Mouse (Mus musculus) kidney, adult 11 months (tissue): ENCODE data around the gene Auts2.

Experiments
- DNase-seq: peaks from one replicate; pipeline ENCODE4 v3.0.0; 2022

The Auts2 gene

GRCm38 (mm10) chr5:131643176-131644174 is 899.7 kb downstream of the Auts2 start:
- peak; percentile 44 for DNase-seq

GRCm38 (mm10) chr5:131642752-131643151 is 900.4 kb downstream of the Auts2 start:
- no peak for DNase-seq

- no peak for DNase-seq
These were observed 906.7 kb downstream of the Auts2 start for GRCm38 (mm10) chr5:131636431-131636830.

- DNase-seq = peak; percentile 52
These were observed 908.4 kb downstream of the Auts2 start for GRCm38 (mm10) chr5:131634731-131635130.

- no peak for DNase-seq
These were observed 911.2 kb downstream of the Auts2 start for GRCm38 (mm10) chr5:131631998-131632379.

GRCm38 (mm10) chr5:131631038-131631997 is 911.8 kb downstream of the Auts2 start:
- no peak for DNase-seq

- no peak for DNase-seq
These were observed 912.6 kb downstream of the Auts2 start for GRCm38 (mm10) chr5:131630577-131630976.

GRCm38 (mm10) chr5:131616113-131616876 is 926.8 kb downstream of the Auts2 start:
- DNase-seq = peak; percentile 55

- no peak for DNase-seq
These were observed 928.9 kb downstream of the Auts2 start for GRCm38 (mm10) chr5:131614238-131614637.

- DNase-seq = no peak
These were observed 929.8 kb downstream of the Auts2 start for GRCm38 (mm10) chr5:131613301-131613700.

GRCm38 (mm10) chr5:131610702-131611101 is 932.4 kb downstream of the Auts2 start:
- DNase-seq = peak; percentile 44

- no peak for DNase-seq
These were observed 936.4 kb downstream of the Auts2 start for GRCm38 (mm10) chr5:131606786-131607185.

- DNase-seq = no peak
These were observed 941.0 kb downstream of the Auts2 start for GRCm38 (mm10) chr5:131601934-131602692.

- DNase-seq = peak; percentile 96
These were observed 942.6 kb downstream of the Auts2 start for GRCm38 (mm10) chr5:131600325-131601125.

GRCm38 (mm10) chr5:131597503-131597902 is 945.6 kb downstream of the Auts2 start:
- DNase-seq = no peak

- DNase-seq = no peak
These were observed 946.6 kb downstream of the Auts2 start for GRCm38 (mm10) chr5:131596591-131596990.

- no peak for DNase-seq
These were observed 947.4 kb downstream of the Auts2 start for GRCm38 (mm10) chr5:131595730-131596129.

- DNase-seq = no peak
These were observed 948.5 kb downstream of the Auts2 start for GRCm38 (mm10) chr5:131594597-131594996.

- no peak for DNase-seq
These were observed 949.9 kb downstream of the Auts2 start for GRCm38 (mm10) chr5:131593261-131593660.

- no peak for DNase-seq
These were observed 953.1 kb downstream of the Auts2 start for GRCm38 (mm10) chr5:131589948-131590467.

- no peak for DNase-seq
These were observed 956.8 kb downstream of the Auts2 start for GRCm38 (mm10) chr5:131586332-131586700.
